Mouse (Mus musculus) ES-Bruce4 (cell line): ENCODE measurements around the gene Ncbp3.

Source experiments
- CTCF ChIP-seq: IDR thresholded peaks from one replicate; pipeline ENCODE4 v1.8.1; 2011; ENCODE audit warnings: low read depth, low read length
- POLR2A ChIP-seq: IDR thresholded peaks from one replicate; pipeline ENCODE4 v1.8.1; 2011; ENCODE audit warnings: low read length; ENCODE audit not compliant: insufficient read depth

- no peak for TF ChIP-seq CTCF
- TF ChIP-seq POLR2A = no peak
These were observed 48.8 kb upstream of the Ncbp3 start, which contains the start of gene P2rx1 for GRCm38 (mm10) chr11:72998771-72999170.
